Mouse (Mus musculus): Measurements from ENCODE around the gene Kdm5b. TPM values are rescaled to one million over a fixed set of nuclear protein-coding genes. Genes with fewer than 3 reads are reported as not detected.

Kdm5b gene
- polyA plus RNA-seq (2012; rRNA removed) = 1.8 and 2.0 TPM in 2 replicates

GRCm38 (mm10) chr1:134559976-134560375 is at the start of gene Kdm5b:
Kdm5b (plus strand) TSS chr1:134560171.

GRCm38 (mm10) chr1:134549632-134550132 is 10.3 kb upstream of the Kdm5b start, which contains the start of gene Mgat4e:
Mgat4e (minus strand) TSS chr1:134549682.

GRCm38 (mm10) chr1:134646261-134646962 is 86.4 kb downstream of the Kdm5b start, which contains the start of gene Syt2:
Syt2 (plus strand) TSS chr1:134646677.

Other genes starting within 250 kb of the Kdm5b start
- gene Ppfia4, start 227.2 kb upstream of the Kdm5b start, polyA plus RNA-seq (2012; rRNA removed) = 1.1 and 1.3 TPM in 2 replicates
- gene Tmem183a, start 198.2 kb upstream of the Kdm5b start, polyA plus RNA-seq (2012; rRNA removed) = 33.1 and 35.2 TPM in 2 replicates
- gene 4933406M09Rik, start 174.2 kb upstream of the Kdm5b start, polyA plus RNA-seq (2012; rRNA removed) = not detected in 2 replicates
- 13.1 and 15.8 TPM in 2 replicates for gene Cyb5r1, start 154.6 kb upstream of the Kdm5b start, polyA plus RNA-seq (2012; rRNA removed)
- gene Adipor1, start 144.8 kb upstream of the Kdm5b start, polyA plus RNA-seq (2012; rRNA removed) = 54.1 and 63.2 TPM in 2 replicates
- 18.0 and 21.3 TPM in 2 replicates for gene Klhl12, start 104.6 kb upstream of the Kdm5b start, polyA plus RNA-seq (2012; rRNA removed)
- 9.1 and 10.6 TPM in 2 replicates for gene Rabif, start 65.5 kb upstream of the Kdm5b start, polyA plus RNA-seq (2012; rRNA removed)
- gene Mgat4e, start 10.5 kb upstream of the Kdm5b start, polyA plus RNA-seq (2012; rRNA removed) = not detected in 2 replicates
- gene Syt2, start 86.5 kb downstream of the Kdm5b start, polyA plus RNA-seq (2012; rRNA removed) = 0.05 and 0.07 TPM in 2 replicates

Data from liver, embryonic 14 days (tissue).